Mouse (Mus musculus): ENCODE measurements around the gene Rimbp2.

DNA sequence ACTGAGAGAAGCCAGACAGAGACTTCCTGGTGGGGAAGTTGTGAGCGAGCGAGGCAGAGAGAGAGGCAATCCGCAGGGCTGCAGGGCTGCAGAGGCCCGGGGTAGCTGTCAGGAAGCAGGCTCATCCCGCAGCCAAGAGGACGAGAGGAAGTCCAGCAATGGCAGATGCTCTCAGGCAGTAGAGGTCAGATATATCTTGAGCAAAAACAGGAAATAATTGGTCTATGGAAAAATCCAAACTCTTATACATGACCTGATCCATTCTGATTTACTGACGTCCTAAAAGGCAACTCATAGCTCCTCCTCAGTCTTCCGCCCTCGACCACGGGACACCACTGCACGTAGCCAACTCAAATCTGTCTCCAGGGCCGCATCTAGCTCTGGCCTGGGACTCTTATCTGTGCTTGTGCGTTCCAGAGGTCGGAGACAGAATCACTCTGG is 49.3 kb upstream of the Rimbp2 start:
- no peak for TF ChIP-seq CTCF (IDR thresholded peaks at IDR 0.05; ENCODE audit: insufficient read depth, low read depth, low read length)
- TF ChIP-seq POLR2A (IDR thresholded peaks at IDR 0.05; ENCODE audit: insufficient read depth, low read depth, low read length) = no peak
